Mouse (Mus musculus) hindbrain, embryonic 11.5 days (tissue): ENCODE results near the gene Vamp4. TPM values are rescaled to one million over a fixed set of nuclear protein-coding genes. Genes with fewer than 3 reads are reported as not detected.

Experiments
- ATAC-seq: fragments of 200-750 bp; cut with Nextera tagmentation; 2 replicates; pipeline ENCODE4 v1.8.0; 2017; ENCODE audit warnings: mild to moderate bottlenecking, moderate TSS enrichment, moderate library complexity; ENCODE audit not compliant: low FRiP score
- DNase-seq: peaks from one replicate; pipeline ENCODE4 v3.0.0-alpha.2; 2015; ENCODE audit warnings: low spot score
- H3K27ac ChIP-seq: fragments of 300-500 bp; sonication (generic); 2 replicates; pipeline ENCODE4 v1.5.1; 2014; ENCODE audit warnings: mild to moderate bottlenecking, low read depth, low read length
- H3K27me3 ChIP-seq: fragments of 300-500 bp; sonication (generic); 2 replicates; pipeline ENCODE4 v1.6.1; 2014; ENCODE audit warnings: mild to moderate bottlenecking, low read length, moderate library complexity, mixed read lengths; ENCODE audit not compliant: control insufficient read depth, insufficient read depth
- H3K36me3 ChIP-seq: fragments of 300-500 bp; sonication (generic); 2 replicates; pipeline ENCODE4 v1.6.1; 2014; ENCODE audit warnings: mild to moderate bottlenecking, low read length, moderate library complexity, mixed read lengths; ENCODE audit not compliant: control insufficient read depth, insufficient read depth
- H3K4me1 ChIP-seq: fragments of 300-500 bp; sonication (generic); replicated peaks from 2 replicates; pipeline ENCODE4 v1.6.1; 2014; ENCODE audit warnings: low read length, mixed read lengths; ENCODE audit not compliant: control insufficient read depth, insufficient read depth
- H3K4me2 ChIP-seq: fragments of 300-500 bp; sonication (generic); replicated peaks from 2 replicates; pipeline ENCODE4 v1.6.1; 2014; ENCODE audit warnings: mild to moderate bottlenecking, low read depth, low read length
- H3K4me3 ChIP-seq: fragments of 300-500 bp; sonication (generic); 2 replicates; pipeline ENCODE4 v1.5.1; 2014; ENCODE audit warnings: low read depth, low read length
- H3K9ac ChIP-seq: fragments of 300-500 bp; sonication (generic); 2 replicates; pipeline ENCODE4 v1.6.1; 2014; ENCODE audit warnings: low read depth, low read length
- H3K9me3 ChIP-seq: fragments of 300-500 bp; sonication (generic); 2 replicates; pipeline ENCODE4 v1.6.1; 2016; ENCODE audit warnings: low read length; ENCODE audit not compliant: control insufficient read depth
- WGBS: fragments of 180-500 bp; shearing (Covaris S2); extraction: QIAGEN DNeasy Blood & Tissue Kit; methylation state at CpG from one replicate; pipeline ENCODE4 v1.1.7; 2014; 5-methylcytosine and 5-hydroxymethylcytosine counted together
- polyA plus RNA-seq: library from polyadenylated mRNA; unstranded; fragments of >200 nt; fragmentation: Nextera tagmentation; extraction: Ambion mirVana; gene quantifications from 2 replicates; pipeline ENCODE4 v1.2.1, GENCODE M21; 2014

Gene Vamp4
- 69.4 and 71.8 TPM in 2 replicates for polyA plus RNA-seq

- WGBS, result 0% methylated on average over 39 of the region's 43 CpGs
- H3K27ac ChIP-seq, result peak within 1 kb of the TSS; percentile 91
- H3K4me2 ChIP-seq, result peak within 1 kb of the TSS; percentile 65
These were observed at the start of gene Vamp4 for GRCm38 (mm10) chr1:162570260-162570748. Gene Vamp4 (plus strand): TSS chr1:162570515.

GRCm38 (mm10) chr1:162529651-162530050 is 40.7 kb upstream of the Vamp4 start:
- Histone ChIP-seq H3K9ac (no peak overlapping the region), H3K9me3 (no peaks in the 10 kb centered on the region), H3K36me3 (no peaks in the 10 kb centered on the region), H3K27ac (no peak overlapping the region), H3K27me3 (no peaks in the 10 kb centered on the region), H3K4me3 (no peak overlapping the region), H3K4me2 (no peak overlapping the region), H3K4me1 (no peaks in the 10 kb centered on the region)
- no peak for ATAC-seq
- DNase-seq, result no peak
- WGBS, result 64% methylated on average over 2 of the region's 2 CpGs

More at GRCm38 (mm10) chr1:162570260-162570748, at the start of gene Vamp4:
- H3K9ac ChIP-seq, result peak within 1 kb of the TSS; percentile 88
- H3K9me3 ChIP-seq, result no peaks in the 10 kb centered on the region
- H3K36me3 ChIP-seq, result no peaks in the 10 kb centered on the region
- ATAC-seq, result peak; percentile 98
- no peaks in the 10 kb centered on the region for H3K4me1 ChIP-seq
- DNase-seq, result peak; percentile 98
- H3K4me3 ChIP-seq, result peak within 1 kb of the TSS; percentile 88
- H3K27me3 ChIP-seq, result no peaks in the 10 kb centered on the region

- WGBS, result 48% methylated on average over 1 of the region's 1 CpGs
- Histone ChIP-seq H3K36me3 (peaks cover 6% of the 10 kb centered on the region), H3K27ac (no peak overlapping the region), H3K27me3 (no peaks in the 10 kb centered on the region), H3K4me3 (no peak overlapping the region), H3K9ac (no peak overlapping the region), H3K4me1 (no peaks in the 10 kb centered on the region), H3K9me3 (no peaks in the 10 kb centered on the region), H3K4me2 (no peak overlapping the region)
- ATAC-seq (no peak), DNase-seq (no peak)
These were observed 39.6 kb upstream of the Vamp4 start for GRCm38 (mm10) chr1:162530666-162531065.

DNA sequence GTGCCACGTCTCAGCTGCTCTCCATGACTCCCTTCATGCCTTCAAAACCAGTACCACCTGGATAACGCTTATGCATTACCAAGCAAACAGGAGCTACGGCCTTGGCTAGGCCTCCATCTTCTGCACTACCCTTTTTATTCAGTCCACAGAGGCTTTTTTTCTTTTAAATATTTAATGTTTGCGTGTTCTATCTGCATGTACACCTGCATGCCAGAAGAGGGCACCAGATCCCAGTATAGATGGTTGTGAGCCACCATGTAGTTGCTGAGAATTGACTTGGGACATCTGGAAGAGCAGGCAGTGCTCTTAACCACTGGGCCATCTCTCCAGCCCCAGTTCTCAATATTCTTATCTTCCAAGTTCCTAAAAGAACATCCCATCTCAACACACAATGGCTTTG is 38.7 kb upstream of the Vamp4 start:
- H3K4me1 ChIP-seq, result no peaks in the 10 kb centered on the region
- H3K4me3 ChIP-seq, result no peak overlapping the region
- H3K4me2 ChIP-seq, result no peak overlapping the region
- peaks cover 9% of the 10 kb centered on the region for H3K36me3 ChIP-seq
- no peak overlapping the region for H3K27ac ChIP-seq
- ATAC-seq (no peak), DNase-seq (no peak)
- H3K27me3 ChIP-seq, result no peaks in the 10 kb centered on the region
- H3K9me3 ChIP-seq, result no peaks in the 10 kb centered on the region
- WGBS, result 74% methylated on average over 4 of the region's 4 CpGs
- no peak overlapping the region for H3K9ac ChIP-seq

DNA sequence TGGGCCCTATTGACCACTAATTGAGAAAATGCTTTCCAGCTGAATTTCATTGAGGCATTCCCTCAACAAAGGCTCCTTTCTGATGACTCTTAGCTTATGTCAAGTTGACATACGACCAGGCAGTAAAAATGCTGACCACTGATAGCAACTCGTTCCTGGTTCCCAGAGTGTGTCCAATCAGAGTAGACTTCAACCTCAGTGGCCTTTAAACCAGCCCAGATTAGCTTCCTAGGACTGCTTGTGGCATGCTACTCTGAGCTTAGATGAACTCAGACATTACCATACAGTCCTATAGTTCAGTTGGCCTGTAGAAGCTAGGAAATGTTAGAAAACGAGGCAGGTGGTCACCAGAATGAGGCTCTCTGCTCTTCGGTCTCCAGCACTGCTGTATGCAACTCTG is 38.0 kb upstream of the Vamp4 start:
- no peak overlapping the region for H3K4me3 ChIP-seq
- H3K27ac ChIP-seq, result no peak overlapping the region
- H3K4me2 ChIP-seq, result no peak overlapping the region
- H3K9ac ChIP-seq, result no peak overlapping the region
- peaks cover 14% of the 10 kb centered on the region for H3K36me3 ChIP-seq
- no peaks in the 10 kb centered on the region for H3K27me3 ChIP-seq
- DNase-seq (no peak), ATAC-seq (no peak)
- no peaks in the 10 kb centered on the region for H3K9me3 ChIP-seq
- 72% methylated on average over 4 of the region's 4 CpGs for WGBS
- H3K4me1 ChIP-seq, result no peaks in the 10 kb centered on the region

GRCm38 (mm10) chr1:162533766-162534560 is 36.4 kb upstream of the Vamp4 start:
- DNase-seq, result no peak
- no peak overlapping the region for H3K4me2 ChIP-seq
- no peak overlapping the region for H3K4me3 ChIP-seq
- H3K9me3 ChIP-seq, result no peaks in the 10 kb centered on the region
- ATAC-seq, result no peak
- H3K27me3 ChIP-seq, result no peaks in the 10 kb centered on the region
- H3K4me1 ChIP-seq, result no peaks in the 10 kb centered on the region
- no peak overlapping the region for H3K9ac ChIP-seq
- H3K27ac ChIP-seq, result no peak overlapping the region
- 95% methylated on average over 14 of the region's 14 CpGs for WGBS
- peaks cover 17% of the 10 kb centered on the region for H3K36me3 ChIP-seq

DNA sequence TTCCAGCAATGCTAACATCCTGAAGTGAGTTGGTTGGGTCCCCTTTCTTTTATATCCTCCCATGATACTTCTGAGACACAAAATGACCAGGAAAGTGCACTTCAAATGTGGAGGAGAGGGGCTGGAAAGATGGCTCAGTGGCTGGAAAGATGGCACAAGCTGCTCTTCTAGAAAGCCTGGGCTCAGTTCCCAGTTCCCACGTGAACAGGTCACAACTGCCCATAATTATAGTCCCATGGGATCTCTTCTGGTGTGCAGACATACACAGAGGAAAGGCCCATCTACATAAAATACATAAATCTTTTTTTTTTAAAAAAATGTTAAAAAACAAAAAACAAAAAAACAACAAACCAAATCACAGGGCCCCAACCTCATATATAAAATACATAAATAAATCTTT is 27.1 kb upstream of the Vamp4 start:
- Histone ChIP-seq H3K36me3 (peaks cover 7% of the 10 kb centered on the region; the same call in 1 of the 2 replicates), H3K4me3 (no peak overlapping the region)

GRCm38 (mm10) chr1:162547607-162548006 is 22.7 kb upstream of the Vamp4 start:
- no peaks in the 10 kb centered on the region for H3K9me3 ChIP-seq

More for the DNA sequence above, 27.1 kb upstream of the Vamp4 start:
- Histone ChIP-seq H3K9me3 (no peaks in the 10 kb centered on the region), H3K9ac (no peak overlapping the region), H3K4me2 (no peak overlapping the region), H3K4me1 (peaks cover 4% of the 10 kb centered on the region; the same call in 1 of the 2 replicates), H3K27me3 (no peaks in the 10 kb centered on the region), H3K27ac (no peak overlapping the region)
- DNase-seq, result no peak
- 94% methylated on average over 1 of the region's 1 CpGs for WGBS
- no peak for ATAC-seq

More at GRCm38 (mm10) chr1:162547607-162548006, 22.7 kb upstream of the Vamp4 start:
- peak overlapping the region; percentile 54 for H3K9ac ChIP-seq
- no peak for ATAC-seq
- H3K27ac ChIP-seq, result no peak overlapping the region
- H3K27me3 ChIP-seq, result no peaks in the 10 kb centered on the region
- no peak for DNase-seq
- H3K4me1 ChIP-seq, result peaks cover 4% of the 10 kb centered on the region; the same call in 1 of the 2 replicates
- WGBS, result 22% methylated on average over 10 of the region's 10 CpGs
- peak overlapping the region; percentile 44 for H3K4me3 ChIP-seq
- H3K36me3 ChIP-seq, result 0 out of 2 replicates have a peak, but pooled peaks cover 2% of the 10 kb centered on the region
- H3K4me2 ChIP-seq, result peak overlapping the region; percentile 71
